ENCODE assay signal across 8 mouse cellular contexts in genomic region chr10:128498590-128498989, GRCm38 (mm10). TPM values are rescaled to one million over a fixed set of nuclear protein-coding genes. Genes with fewer than 3 reads are reported as not detected.
DNase-seq lines count a peak whose midpoint lies in the region; ATAC-seq and TF ChIP-seq lines count a peak whose summit lies in the region.

Gene Myl6b (minus strand): TSS chr10:128498685.

- H3K4me1 ChIP-seq in bone marrow macrophage, adult 2 months (ENCODE audit: control insufficient read depth, insufficient read depth, low read length), result peaks cover 21% of the 10 kb centered on the region
- H3K4me1 ChIP-seq in embryonic fibroblast, embryonic 13.5 days (ENCODE audit: control insufficient read depth, insufficient read depth, low read length), result 0 out of 2 replicates have a peak, but pooled peaks cover 7% of the 10 kb centered on the region
- peaks cover 46% of the 10 kb centered on the region for H3K4me1 ChIP-seq in heart, embryonic 10.5 days
- peaks cover 41% of the 10 kb centered on the region for H3K4me1 ChIP-seq in kidney, embryonic 15.5 days

- DNase-seq in A20 (ENCODE audit: low read depth, low spot score) (peak; percentile 98), liver (peak; percentile 96)
- DNase-seq in heart, embryonic 10.5 days (ENCODE audit: low spot score), result peak; percentile 99
- DNase-seq in spleen, postnatal 4 days (ENCODE audit: low spot score in 2 of 2), result peak; percentile 93 to 96

- no peaks in the 10 kb centered on the region for H3K36me3 ChIP-seq in heart, embryonic 10.5 days
- H3K36me3 ChIP-seq in kidney, embryonic 15.5 days, result no peaks in the 10 kb centered on the region

- peak within 1 kb of the TSS; percentile 32 for H3K9ac ChIP-seq in kidney, embryonic 15.5 days

- H3K27me3 ChIP-seq in heart, embryonic 10.5 days (ENCODE audit: insufficient read depth, poor library complexity, severe bottlenecking), result no peaks in the 10 kb centered on the region
- no peaks in the 10 kb centered on the region for H3K27me3 ChIP-seq in kidney, embryonic 15.5 days

- H3K9me3 ChIP-seq in heart, embryonic 10.5 days, result no peaks in the 10 kb centered on the region
- H3K9me3 ChIP-seq in kidney, embryonic 15.5 days (replicated peaks), result no peaks in the 10 kb centered on the region

- H3K27ac ChIP-seq in bone marrow macrophage, adult 2 months (ENCODE audit: insufficient read depth, low read depth, low read length), result peak within 1 kb of the TSS; percentile 79
- H3K27ac ChIP-seq in embryonic fibroblast, embryonic 13.5 days (ENCODE audit: insufficient read depth, low read length), result peak within 1 kb of the TSS; percentile 53
- H3K27ac ChIP-seq in heart, embryonic 10.5 days, result peak within 1 kb of the TSS; percentile 89
- H3K27ac ChIP-seq in kidney, embryonic 15.5 days, result peak within 1 kb of the TSS; percentile 92

- TF ChIP-seq POLR2A in bone marrow macrophage, adult 2 months (IDR thresholded peaks at IDR 0.05; ENCODE audit: borderline replicate concordance, low read depth, low read length), result no peak
- no peak for TF ChIP-seq POLR2A in embryonic fibroblast, embryonic 13.5 days (IDR thresholded peaks at IDR 0.05; ENCODE audit: low read depth, low read length)

- H3K4me3 ChIP-seq in bone marrow macrophage, adult 2 months (ENCODE audit: insufficient read depth, low read length), result peak within 1 kb of the TSS; percentile 61
- peak within 1 kb of the TSS; percentile 55 for H3K4me3 ChIP-seq in embryonic fibroblast, embryonic 13.5 days (ENCODE audit: insufficient read depth, low read length)
- peak within 1 kb of the TSS; percentile 61 for H3K4me3 ChIP-seq in heart, embryonic 10.5 days
- peak within 1 kb of the TSS; percentile 59 for H3K4me3 ChIP-seq in kidney, embryonic 15.5 days (replicated peaks)

- ATAC-seq in kidney, embryonic 15.5 days (replicated peaks; ENCODE audit: low FRiP score), result peak; percentile 91
- ATAC-seq in monocyte, adult 5-6 weeks (replicated peaks; ENCODE audit: insufficient number of reproducible peaks, low FRiP score, low TSS enrichment, poor library complexity, severe bottlenecking), result peak; percentile 88

- TF ChIP-seq CTCF in bone marrow macrophage, adult 2 months (IDR thresholded peaks at IDR 0.05; ENCODE audit: low read depth, low read length), result no peak
- no peak for TF ChIP-seq CTCF in embryonic fibroblast, embryonic 13.5 days (IDR thresholded peaks at IDR 0.05; ENCODE audit: borderline replicate concordance, insufficient read depth, low read length)

- H3K4me2 ChIP-seq in kidney, embryonic 15.5 days, result peak within 1 kb of the TSS; percentile 82

- under 1% methylated on average over 27 of the region's 27 CpGs for WGBS in heart, embryonic 10.5 days
- under 1% methylated on average over 27 of the region's 27 CpGs for WGBS in kidney, embryonic 15.5 days

RNA-seq across cellular contexts. Expression of gene Myl6b, which starts in this region (rescaled TPM):
- polyA plus RNA-seq in bone marrow macrophage, adult 2 months (2012; ENCODE audit: insufficient read depth, insufficient read length, missing spikeins), result 2.5 and 3.9 TPM in 2 replicates
- 9.4 and 10.6 TPM in 2 replicates for polyA plus RNA-seq in embryonic fibroblast, embryonic 13.5 days (2011; ENCODE audit: insufficient read length, low read depth, missing spikeins)
- polyA plus RNA-seq in heart, embryonic 10.5 days (2016; fragmentation: Nextera tagmentation; extraction: Ambion mirVana), result 3.2 and 4.0 TPM in 2 replicates
- 4.2 and 4.7 TPM in 2 replicates for polyA plus RNA-seq in kidney, embryonic 15.5 days (2015; fragmentation: Nextera tagmentation; extraction: Ambion mirVana)
- total RNA-seq in monocyte, adult 5-6 weeks (2017), result not detected in 3 replicates

Comparison
In these comparisons a context has a peak if more than half of its experiments do, and no peak if none do; other contexts are left out.
1. Peak in every context shown above with its lines: DNase-seq, ATAC-seq, H3K4me3 ChIP-seq and H3K27ac ChIP-seq.
2. Peak in ATAC-seq in monocyte, adult 5-6 weeks; RNA of the gene not detected or under 1 TPM.